Mouse (Mus musculus) stomach, postnatal 0 days (tissue): ENCODE data around the gene Ift43. TPM values are rescaled to one million over a fixed set of nuclear protein-coding genes. Genes with fewer than 3 reads are reported as not detected.

Experiments used
- ATAC-seq: fragments of 200-750 bp; cut with Nextera tagmentation; 2 replicates; pipeline ENCODE4 v1.8.0; 2017; ENCODE audit not compliant: low FRiP score, low TSS enrichment
- DNase-seq: peaks from one replicate; pipeline ENCODE4 v3.0.0-alpha.2; 2016; ENCODE audit warnings: low spot score
- H3K27ac ChIP-seq: fragments of 300-500 bp; sonication (generic); replicated peaks from 2 replicates; pipeline ENCODE4 v1.5.1; 2014; ENCODE audit warnings: mild to moderate bottlenecking, control low read depth
- H3K27me3 ChIP-seq: fragments of 300-500 bp; sonication (generic); 2 replicates; pipeline ENCODE4 v1.6.1; 2014; ENCODE audit warnings: low read length; ENCODE audit not compliant: control insufficient read depth, insufficient read depth
- H3K36me3 ChIP-seq: fragments of 300-500 bp; sonication (generic); 2 replicates; pipeline ENCODE4 v1.6.1; 2014; ENCODE audit warnings: low read length, mixed read lengths; ENCODE audit not compliant: control insufficient read depth, insufficient read depth
- H3K4me1 ChIP-seq: fragments of 300-500 bp; sonication (generic); replicated peaks from 2 replicates; pipeline ENCODE4 v1.6.1; 2014; ENCODE audit warnings: antibody characterized with exemption; ENCODE audit not compliant: control insufficient read depth, insufficient read depth
- H3K4me2 ChIP-seq: fragments of 300-500 bp; sonication (generic); replicated peaks from 2 replicates; pipeline ENCODE4 v1.6.1; 2014; ENCODE audit warnings: low read depth, mild to moderate bottlenecking, control low read depth, moderate library complexity
- H3K4me3 ChIP-seq: fragments of 300-500 bp; sonication (generic); 2 replicates; pipeline ENCODE4 v1.5.1; 2014; ENCODE audit warnings: low read depth, low read length, control low read depth
- H3K9ac ChIP-seq: fragments of 300-500 bp; sonication (generic); 2 replicates; pipeline ENCODE4 v1.6.1; 2014; ENCODE audit warnings: mild to moderate bottlenecking, low read length, control low read depth, mixed read lengths
- H3K9me3 ChIP-seq: fragments of 300-500 bp; sonication (generic); 2 replicates; pipeline ENCODE4 v1.6.1; 2016; ENCODE audit warnings: low read length; ENCODE audit not compliant: control insufficient read depth
- CTCF ChIP-seq: IDR thresholded peaks from 2 replicates; pipeline ENCODE4 v1.5.1; 2016; ENCODE audit warnings: antibody characterized with exemption, low read depth, mild to moderate bottlenecking, moderate library complexity
- EP300 ChIP-seq: optimal IDR thresholded peaks from 2 replicates; pipeline ENCODE3; 2016; ENCODE audit warnings: antibody characterized with exemption
- WGBS: fragments of 180-500 bp; shearing (Covaris S2); extraction: QIAGEN DNeasy Blood & Tissue Kit; methylation state at CpG from one replicate; pipeline ENCODE4 v1.1.7; 2014; 5-methylcytosine and 5-hydroxymethylcytosine counted together
- polyA plus RNA-seq: library from polyadenylated mRNA; unstranded; fragments of >200 nt; fragmentation: Nextera tagmentation; extraction: Ambion mirVana; gene quantifications from 2 replicates; pipeline ENCODE4 v1.2.1, GENCODE M21; 2015

Gene Ift43
- polyA plus RNA-seq, 1 experiment from 2014 or later = 48.0 TPM

DNA sequence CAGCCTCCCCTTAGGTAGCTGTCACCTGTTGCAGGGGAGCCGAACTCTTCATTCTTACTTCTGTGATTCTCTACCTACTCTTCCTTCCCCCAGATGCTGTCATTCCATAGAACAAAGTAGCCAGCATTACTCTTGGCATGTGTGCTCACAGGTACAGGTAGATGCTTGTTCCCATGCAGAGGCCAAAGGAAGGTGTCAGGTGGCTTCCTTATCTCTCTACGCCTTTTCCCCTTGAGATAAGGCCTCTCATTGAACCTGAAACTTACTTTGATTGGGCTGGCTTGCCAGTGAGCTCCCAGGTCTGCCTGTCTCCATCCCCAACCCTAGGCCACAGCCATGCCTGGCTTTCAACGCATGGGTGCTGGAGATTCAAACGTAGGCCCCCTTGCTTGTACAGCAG is 11.7 kb downstream of the Ift43 start:
- no peak overlapping the region for H3K9ac ChIP-seq
- H3K4me1 ChIP-seq = no peaks in the 10 kb centered on the region
- no peak overlapping the region for H3K4me2 ChIP-seq
- ATAC-seq = no peak
- DNase-seq = no peak
- 74% methylated on average over 4 of the region's 4 CpGs for WGBS
- no peak overlapping the region for H3K4me3 ChIP-seq
- H3K27me3 ChIP-seq = no peaks in the 10 kb centered on the region
- no peaks in the 10 kb centered on the region for H3K9me3 ChIP-seq
- no peaks in the 10 kb centered on the region for H3K36me3 ChIP-seq
- no peak overlapping the region for H3K27ac ChIP-seq
- TF ChIP-seq EP300 = no peak
- no peak for TF ChIP-seq CTCF

DNA sequence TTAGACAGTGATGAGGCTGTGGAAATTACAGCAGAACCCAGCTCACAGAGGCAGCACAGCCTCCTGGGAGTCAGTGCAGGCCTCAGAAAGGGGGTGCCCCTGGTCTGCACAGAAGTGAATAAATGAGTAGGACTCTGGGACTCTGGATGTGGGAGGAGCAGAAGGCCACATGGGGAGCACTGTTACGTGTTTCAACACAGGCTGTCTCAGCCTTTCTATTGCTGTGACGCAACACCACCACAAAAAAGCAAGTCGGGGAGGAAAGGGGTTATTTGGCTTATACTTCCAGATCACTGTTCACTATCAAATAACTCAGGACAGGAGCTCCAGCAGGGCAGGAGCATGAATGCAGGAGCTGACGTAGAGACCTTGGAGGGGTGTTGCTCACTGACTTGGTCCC is 13.5 kb downstream of the Ift43 start:
- no peaks in the 10 kb centered on the region for H3K4me1 ChIP-seq
- DNase-seq (no peak), ATAC-seq (no peak)
- H3K9ac ChIP-seq = no peak overlapping the region
- no peak overlapping the region for H3K4me3 ChIP-seq
- no peak overlapping the region for H3K27ac ChIP-seq
- no peaks in the 10 kb centered on the region for H3K9me3 ChIP-seq
- WGBS = 83% methylated on average over 4 of the region's 4 CpGs
- H3K27me3 ChIP-seq = no peaks in the 10 kb centered on the region
- no peak for TF ChIP-seq EP300
- no peak for TF ChIP-seq CTCF
- no peak overlapping the region for H3K4me2 ChIP-seq
- H3K36me3 ChIP-seq = no peaks in the 10 kb centered on the region

DNA sequence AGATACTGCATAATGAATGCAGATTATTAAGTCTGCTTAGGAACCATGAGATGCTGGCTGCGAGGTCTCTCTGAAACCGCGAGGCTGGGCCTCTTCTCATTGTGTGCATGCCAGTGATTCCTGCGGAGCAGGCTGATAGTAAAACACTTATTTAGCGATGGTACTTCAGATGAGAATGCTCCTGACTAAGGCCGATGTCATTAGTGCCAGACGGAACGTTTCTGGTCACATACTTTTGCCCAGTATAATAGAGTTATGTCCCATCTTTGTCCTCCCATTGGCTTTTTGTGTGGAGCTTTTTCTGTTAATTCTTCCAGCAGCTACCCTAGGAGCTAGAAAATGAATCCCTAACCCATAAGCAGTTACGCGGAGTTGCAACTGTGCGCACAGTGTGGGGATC is 15.4 kb downstream of the Ift43 start:
- Histone ChIP-seq H3K9ac (no peak overlapping the region), H3K27me3 (no peaks in the 10 kb centered on the region), H3K4me3 (no peak overlapping the region), H3K27ac (no peak overlapping the region), H3K4me2 (no peak overlapping the region), H3K4me1 (no peaks in the 10 kb centered on the region), H3K9me3 (no peaks in the 10 kb centered on the region), H3K36me3 (no peaks in the 10 kb centered on the region; the same call in 1 of the 2 replicates)
- DNase-seq = no peak
- TF ChIP-seq EP300 (no peak), CTCF (no peak)
- WGBS = 87% methylated on average over 11 of the region's 11 CpGs
- no peak for ATAC-seq

GRCm38 (mm10) chr12:86100711-86101110 is 18.4 kb downstream of the Ift43 start:
- Histone ChIP-seq H3K9me3 (no peaks in the 10 kb centered on the region), H3K27ac (no peak overlapping the region), H3K27me3 (no peaks in the 10 kb centered on the region), H3K9ac (no peak overlapping the region), H3K4me1 (no peaks in the 10 kb centered on the region), H3K36me3 (no peaks in the 10 kb centered on the region; the same call in 1 of the 2 replicates), H3K4me3 (no peak overlapping the region), H3K4me2 (no peak overlapping the region)
- no peak for TF ChIP-seq EP300
- TF ChIP-seq CTCF = no peak
- DNase-seq = no peak
- WGBS = 56% methylated on average over 3 of the region's 3 CpGs
- no peak for ATAC-seq

DNA sequence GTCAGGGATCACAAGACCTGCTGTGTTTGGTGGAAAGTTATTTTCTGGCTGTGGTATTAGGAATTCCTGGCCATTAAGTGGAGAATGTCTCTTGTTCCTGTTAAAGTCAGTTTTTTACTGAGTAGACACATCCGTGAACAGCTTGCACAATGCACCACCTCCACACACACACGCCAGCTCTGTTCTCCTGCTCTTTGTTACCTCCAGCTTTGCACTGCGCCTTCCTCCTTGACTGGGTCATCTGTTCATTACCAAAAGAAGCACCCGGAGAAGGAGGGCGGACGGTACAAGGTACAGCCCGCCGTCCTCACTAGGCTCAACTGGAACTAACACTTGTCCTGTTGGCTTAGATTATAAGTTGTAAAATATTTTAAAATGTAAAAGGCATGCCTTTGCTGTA is 20.3 kb downstream of the Ift43 start:
- Histone ChIP-seq H3K9ac (no peak overlapping the region), H3K4me2 (no peak overlapping the region), H3K4me3 (no peak overlapping the region), H3K36me3 (no peaks in the 10 kb centered on the region; the same call in 1 of the 2 replicates), H3K27ac (no peak overlapping the region), H3K27me3 (no peaks in the 10 kb centered on the region), H3K4me1 (no peaks in the 10 kb centered on the region), H3K9me3 (no peaks in the 10 kb centered on the region)
- no peak for ATAC-seq
- no peak for DNase-seq
- 81% methylated on average over 8 of the region's 8 CpGs for WGBS
- TF ChIP-seq EP300 (no peak), CTCF (no peak)

- H3K27me3 ChIP-seq = no peaks in the 10 kb centered on the region
- WGBS = 50% methylated on average over 11 of the region's 11 CpGs
- no peak overlapping the region for H3K4me2 ChIP-seq
- DNase-seq (no peak), ATAC-seq (no peak)
- no peak overlapping the region for H3K4me3 ChIP-seq
- no peak for TF ChIP-seq CTCF
- no peak for TF ChIP-seq EP300
- no peak overlapping the region for H3K9ac ChIP-seq
- H3K27ac ChIP-seq = peak overlapping the region; percentile 63; the same call in 1 of the 2 replicates
- no peaks in the 10 kb centered on the region; the same call in 1 of the 2 replicates for H3K36me3 ChIP-seq
- no peaks in the 10 kb centered on the region for H3K9me3 ChIP-seq
- H3K4me1 ChIP-seq = no peaks in the 10 kb centered on the region
Observed at GRCm38 (mm10) chr12:86103391-86103790, 21.1 kb downstream of the Ift43 start.
